Mouse (Mus musculus) heart, embryonic 13.5 days (tissue): ENCODE measurements around the gene Acin1. TPM values are rescaled to one million over a fixed set of nuclear protein-coding genes. Genes with fewer than 3 reads are reported as not detected.

ENCODE experiments used
- ATAC-seq: fragments of 200-750 bp; cut with Nextera tagmentation; 2 replicates; pipeline ENCODE4 v1.8.0; 2017; ENCODE audit warnings: moderate TSS enrichment; ENCODE audit not compliant: insufficient number of reproducible peaks, low FRiP score, low TSS enrichment; ENCODE audit errors: extremely low read depth
- H3K27ac ChIP-seq: fragments of 300-500 bp; sonication (generic); replicated peaks from 2 replicates; pipeline ENCODE4 v1.5.1; 2015; ENCODE audit warnings: moderate library complexity, mild to moderate bottlenecking, inconsistent platforms
- H3K27me3 ChIP-seq: fragments of 300-500 bp; sonication (generic); replicated peaks from 2 replicates; pipeline ENCODE4 v1.6.1; 2015; ENCODE audit warnings: mild to moderate bottlenecking, inconsistent platforms
- H3K36me3 ChIP-seq: fragments of 300-500 bp; sonication (generic); 2 replicates; pipeline ENCODE4 v1.6.1; 2015; ENCODE audit warnings: mild to moderate bottlenecking, inconsistent platforms
- H3K4me1 ChIP-seq: fragments of 300-500 bp; sonication (generic); 2 replicates; pipeline ENCODE4 v1.6.1; 2015; ENCODE audit warnings: inconsistent platforms
- H3K4me2 ChIP-seq: fragments of 300-500 bp; sonication (generic); 2 replicates; pipeline ENCODE4 v1.6.1; 2015; ENCODE audit warnings: inconsistent platforms, mild to moderate bottlenecking, moderate library complexity
- H3K4me3 ChIP-seq: fragments of 300-500 bp; sonication (generic); 2 replicates; pipeline ENCODE4 v1.5.1; 2015; ENCODE audit warnings: moderate library complexity, mild to moderate bottlenecking, inconsistent platforms
- H3K9ac ChIP-seq: fragments of 300-500 bp; sonication (generic); 2 replicates; pipeline ENCODE4 v1.6.1; 2015; ENCODE audit warnings: inconsistent platforms, mild to moderate bottlenecking, moderate library complexity
- H3K9me3 ChIP-seq: fragments of 300-500 bp; sonication (generic); 2 replicates; pipeline ENCODE4 v1.6.1; 2016; ENCODE audit warnings: inconsistent platforms
- WGBS: fragments of 180-500 bp; shearing (Covaris S2); methylation state at CpG from one replicate; pipeline ENCODE4 v1.1.7; 2015; ENCODE audit warnings: mixed read lengths; 5-methylcytosine and 5-hydroxymethylcytosine counted together
- polyA plus RNA-seq: library from polyadenylated mRNA; unstranded; fragments of >200 nt; fragmentation: Nextera tagmentation; extraction: Ambion mirVana; gene quantifications from 2 replicates; pipeline ENCODE4 v1.2.1, GENCODE M21; 2015

Gene Acin1
- polyA plus RNA-seq, 1 experiment from 2014 or later = 81.2 TPM

DNA sequence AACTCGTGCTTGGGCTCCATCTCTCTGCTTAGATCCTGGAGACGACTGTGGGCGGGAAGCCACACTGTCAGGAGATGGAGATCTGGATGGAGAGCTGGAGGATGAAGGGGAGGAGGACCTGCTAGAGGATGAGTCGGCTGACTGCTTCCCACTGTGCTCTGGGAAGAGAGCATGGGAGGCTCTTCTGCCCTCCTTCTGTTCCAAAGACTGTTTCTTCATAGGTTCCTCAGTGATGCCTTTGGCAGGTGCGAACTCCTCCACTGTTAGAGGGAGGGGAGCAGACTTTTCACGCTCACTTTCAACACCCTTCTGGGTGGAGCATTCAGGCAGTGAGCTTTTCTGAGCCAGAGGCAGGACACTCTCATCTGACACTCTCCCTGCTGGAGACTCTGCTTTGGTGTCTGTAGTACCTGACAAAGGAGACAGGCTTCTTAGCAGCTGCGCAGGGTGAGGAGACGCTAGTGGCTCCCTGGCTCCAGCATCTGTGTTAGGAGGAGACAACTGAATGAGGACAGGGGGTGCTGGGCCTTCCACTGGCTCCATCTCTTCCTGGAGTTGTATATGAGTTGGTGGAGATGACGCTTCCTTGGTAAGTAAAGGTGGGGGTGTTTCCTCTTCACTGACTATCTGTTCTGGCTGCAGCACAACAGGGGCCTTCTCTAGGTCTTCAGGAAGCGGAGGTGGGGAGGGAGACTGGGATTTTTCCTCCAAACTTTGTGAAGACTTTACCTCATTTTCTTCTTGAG, 22.1 kb downstream of the Acin1 start:
- H3K27me3 ChIP-seq = no peaks in the 10 kb centered on the region
- WGBS = 87% methylated on average over 10 of the region's 10 CpGs
- H3K4me1 ChIP-seq = no peaks in the 10 kb centered on the region
- no peak overlapping the region for H3K4me3 ChIP-seq
- no peak overlapping the region for H3K4me2 ChIP-seq
- ATAC-seq = no peak
- H3K9me3 ChIP-seq = no peaks in the 10 kb centered on the region
- H3K36me3 ChIP-seq = peaks cover 97% of the 10 kb centered on the region
- H3K27ac ChIP-seq = no peak overlapping the region
- no peak overlapping the region for H3K9ac ChIP-seq

DNA sequence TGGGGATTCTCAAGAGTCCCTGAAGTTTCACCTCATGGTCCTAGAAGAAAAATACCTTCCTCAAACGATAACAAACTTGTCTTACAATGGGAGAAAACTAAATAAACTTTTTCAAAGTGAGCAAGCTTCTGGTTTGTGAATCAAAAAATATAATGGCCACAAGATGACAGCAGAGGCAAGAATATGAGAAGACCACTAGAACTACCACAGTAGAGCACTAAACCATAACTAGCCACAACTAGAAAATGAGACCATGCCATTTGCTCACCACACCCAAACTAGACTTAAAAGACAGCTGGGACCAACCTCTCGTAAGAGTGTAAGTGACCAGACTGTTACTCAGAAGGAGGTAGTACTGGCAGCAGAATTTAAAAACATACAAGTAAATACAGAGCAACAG, 26.7 kb downstream of the Acin1 start:
- H3K4me3 ChIP-seq = no peak overlapping the region
- H3K27me3 ChIP-seq = no peaks in the 10 kb centered on the region
- H3K9me3 ChIP-seq = no peaks in the 10 kb centered on the region
- H3K27ac ChIP-seq = no peak overlapping the region
- no peaks in the 10 kb centered on the region for H3K4me1 ChIP-seq
- 83% methylated on average over 2 of the region's 2 CpGs for WGBS
- no peak overlapping the region for H3K4me2 ChIP-seq
- H3K36me3 ChIP-seq = peaks cover 100% of the 10 kb centered on the region
- H3K9ac ChIP-seq = no peak overlapping the region
- no peak for ATAC-seq

DNA sequence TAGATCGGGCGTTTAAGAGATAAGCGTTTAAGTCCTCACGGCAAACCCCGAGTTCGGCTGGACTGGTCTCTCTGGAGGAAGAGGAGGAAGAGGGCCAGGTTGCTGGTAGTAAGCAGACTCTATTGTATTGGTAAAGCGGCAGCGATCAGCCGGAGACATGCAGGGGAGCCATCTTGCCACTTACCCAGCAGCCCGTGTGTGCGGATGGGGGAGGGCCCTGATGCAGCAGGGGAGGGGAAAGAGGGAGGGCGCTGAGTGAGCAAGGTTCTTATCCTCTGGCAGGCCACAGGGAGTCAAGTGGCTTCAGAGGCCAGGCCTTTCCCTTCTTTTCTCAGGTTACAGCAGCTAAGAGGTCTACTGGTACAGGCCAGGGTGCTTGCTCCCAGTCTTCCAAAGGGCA, 33.2 kb downstream of the Acin1 start:
- Histone ChIP-seq H3K4me2 (peak overlapping the region; percentile 91), H3K4me3 (peak overlapping the region; percentile 77), H3K36me3 (peaks cover 75% of the 10 kb centered on the region), H3K4me1 (peaks cover 43% of the 10 kb centered on the region), H3K9me3 (no peaks in the 10 kb centered on the region), H3K9ac (peak overlapping the region; percentile 93), H3K27ac (peak overlapping the region; percentile 89), H3K27me3 (no peaks in the 10 kb centered on the region)
- ATAC-seq = peak; percentile 84
- WGBS = 4% methylated on average over 12 of the region's 12 CpGs

DNA sequence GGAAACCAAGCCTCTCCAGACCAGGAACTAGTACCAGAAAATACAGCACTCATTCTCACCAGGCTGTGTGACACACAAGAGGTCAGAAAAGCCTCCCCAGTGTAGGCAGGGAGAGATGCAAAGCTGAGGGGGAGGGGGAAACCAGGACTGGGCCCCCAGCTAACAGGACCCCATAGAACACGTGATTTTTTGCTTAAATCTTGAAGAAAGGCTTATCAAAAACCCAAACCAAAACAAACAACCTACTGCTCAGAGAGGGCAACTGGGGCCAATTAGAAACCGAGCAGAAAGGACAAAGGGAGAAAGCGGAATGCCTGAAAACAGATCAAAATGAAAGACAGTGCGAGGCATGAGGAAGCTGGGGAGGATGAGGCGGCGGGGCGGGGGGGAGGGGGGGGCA, 33.9 kb downstream of the Acin1 start:
- H3K4me3 ChIP-seq = peak overlapping the region; percentile 77
- H3K27ac ChIP-seq = peak overlapping the region; percentile 89
- H3K4me2 ChIP-seq = peak overlapping the region; percentile 91
- H3K9ac ChIP-seq = peak overlapping the region; percentile 93
- H3K4me1 ChIP-seq = peaks cover 43% of the 10 kb centered on the region
- ATAC-seq = no peak
- H3K36me3 ChIP-seq = peaks cover 75% of the 10 kb centered on the region
- no peaks in the 10 kb centered on the region for H3K9me3 ChIP-seq
- H3K27me3 ChIP-seq = no peaks in the 10 kb centered on the region
- WGBS = 0% methylated on average over 7 of the region's 7 CpGs

DNA sequence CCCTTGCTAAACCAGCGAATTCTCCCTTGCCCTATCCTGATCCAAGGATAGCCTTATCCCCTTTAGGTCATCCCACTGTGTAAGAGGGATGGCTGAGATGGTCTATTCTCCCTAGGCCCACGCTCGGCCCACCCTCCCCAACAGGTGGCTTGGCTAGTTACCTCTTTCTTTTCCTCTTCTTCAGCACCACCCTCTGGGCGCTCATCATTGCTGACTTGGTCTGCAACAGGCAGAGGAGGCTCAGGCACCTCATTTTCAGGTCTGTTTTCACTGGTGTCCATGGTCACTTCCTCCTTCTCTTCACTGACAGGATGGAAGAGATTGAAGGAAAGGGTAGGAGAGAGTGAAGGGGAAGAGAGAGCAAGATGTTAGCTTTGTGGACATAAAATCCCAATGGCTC, 35.2 kb downstream of the Acin1 start:
- H3K9ac ChIP-seq = peak overlapping the region; percentile 42
- no peaks in the 10 kb centered on the region for H3K27me3 ChIP-seq
- H3K36me3 ChIP-seq = peaks cover 75% of the 10 kb centered on the region
- ATAC-seq = no peak
- peaks cover 43% of the 10 kb centered on the region for H3K4me1 ChIP-seq
- H3K4me3 ChIP-seq = peak overlapping the region; percentile 77; the same call in 1 of the 2 replicates
- H3K4me2 ChIP-seq = peak overlapping the region; percentile 91; the same call in 1 of the 2 replicates
- 59% methylated on average over 4 of the region's 4 CpGs for WGBS
- H3K9me3 ChIP-seq = no peaks in the 10 kb centered on the region
- peak overlapping the region; percentile 38 for H3K27ac ChIP-seq

DNA sequence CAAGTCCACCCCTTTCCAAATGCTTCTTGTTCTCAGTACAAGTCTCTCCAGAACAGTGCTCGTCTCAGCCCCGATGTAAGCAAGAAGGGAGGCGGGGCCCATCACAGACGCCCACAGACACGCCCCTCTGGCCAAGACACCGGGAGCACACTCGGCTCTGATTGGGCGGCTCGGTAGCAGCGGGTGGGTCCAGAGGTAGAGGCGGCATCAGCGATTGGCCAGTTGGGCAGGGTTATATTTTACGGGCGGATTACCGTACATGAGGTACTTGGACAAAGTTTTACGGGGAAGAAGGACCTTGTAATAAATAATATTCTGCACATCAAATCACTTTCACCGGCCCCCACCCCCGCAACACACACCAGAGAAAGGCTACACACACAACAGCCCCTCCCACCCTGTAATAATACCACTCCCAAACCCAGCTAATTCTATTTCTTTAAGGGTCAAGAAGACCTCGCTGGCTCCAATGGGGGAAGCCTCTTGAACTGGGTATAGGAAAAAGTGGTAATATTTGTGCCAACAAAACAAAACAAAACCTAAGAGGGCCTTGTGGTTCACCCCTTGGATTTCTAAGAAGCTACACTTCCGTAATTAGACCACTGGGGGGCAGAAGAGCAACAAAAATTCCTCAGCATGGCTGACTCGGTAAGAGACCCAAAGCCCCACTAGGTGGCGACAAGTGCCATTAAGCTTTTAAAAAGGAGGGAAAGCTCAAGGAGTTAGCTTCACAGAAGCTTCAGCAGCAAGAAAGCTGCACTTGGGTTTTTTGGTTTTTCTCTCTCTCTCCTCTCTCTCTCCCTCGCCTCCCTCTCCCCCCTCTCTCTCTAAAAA, 35.9 kb downstream of the Acin1 start:
- Histone ChIP-seq H3K27ac (peak overlapping the region; percentile 38; the same call in 1 of the 2 replicates), H3K4me3 (no peak overlapping the region), H3K9me3 (no peaks in the 10 kb centered on the region), H3K4me2 (no peak overlapping the region), H3K36me3 (peaks cover 75% of the 10 kb centered on the region), H3K9ac (peak overlapping the region; percentile 42; the same call in 1 of the 2 replicates), H3K27me3 (no peaks in the 10 kb centered on the region), H3K4me1 (peaks cover 43% of the 10 kb centered on the region)
- 60% methylated on average over 23 of the region's 23 CpGs for WGBS
- ATAC-seq = no peak

DNA sequence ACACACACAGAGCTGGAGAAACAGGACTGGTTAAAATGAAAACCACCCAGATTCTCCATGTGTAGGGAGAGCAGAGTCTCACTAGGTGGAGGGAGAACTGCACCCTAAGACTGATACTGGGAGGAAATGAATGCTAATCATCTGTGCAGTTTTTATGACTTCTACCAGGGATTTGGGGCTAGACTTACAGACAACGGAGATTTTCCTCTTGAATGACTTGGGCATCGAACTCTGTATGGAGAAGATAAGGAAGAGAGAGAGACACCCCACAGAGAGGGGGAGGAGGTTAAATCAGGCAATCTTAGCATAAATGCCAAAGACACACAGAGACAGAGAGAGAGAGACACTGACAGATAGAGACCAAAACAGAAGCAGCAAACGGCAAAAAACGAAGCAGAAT, 38.8 kb downstream of the Acin1 start:
- H3K27ac ChIP-seq = no peak overlapping the region
- H3K9me3 ChIP-seq = no peaks in the 10 kb centered on the region
- peaks cover 87% of the 10 kb centered on the region for H3K36me3 ChIP-seq
- no peak overlapping the region for H3K4me2 ChIP-seq
- ATAC-seq = no peak
- no peak overlapping the region for H3K9ac ChIP-seq
- peaks cover 32% of the 10 kb centered on the region for H3K4me1 ChIP-seq
- no peak overlapping the region for H3K4me3 ChIP-seq
- H3K27me3 ChIP-seq = no peaks in the 10 kb centered on the region
- WGBS = 72% methylated on average over 4 of the region's 4 CpGs

DNA sequence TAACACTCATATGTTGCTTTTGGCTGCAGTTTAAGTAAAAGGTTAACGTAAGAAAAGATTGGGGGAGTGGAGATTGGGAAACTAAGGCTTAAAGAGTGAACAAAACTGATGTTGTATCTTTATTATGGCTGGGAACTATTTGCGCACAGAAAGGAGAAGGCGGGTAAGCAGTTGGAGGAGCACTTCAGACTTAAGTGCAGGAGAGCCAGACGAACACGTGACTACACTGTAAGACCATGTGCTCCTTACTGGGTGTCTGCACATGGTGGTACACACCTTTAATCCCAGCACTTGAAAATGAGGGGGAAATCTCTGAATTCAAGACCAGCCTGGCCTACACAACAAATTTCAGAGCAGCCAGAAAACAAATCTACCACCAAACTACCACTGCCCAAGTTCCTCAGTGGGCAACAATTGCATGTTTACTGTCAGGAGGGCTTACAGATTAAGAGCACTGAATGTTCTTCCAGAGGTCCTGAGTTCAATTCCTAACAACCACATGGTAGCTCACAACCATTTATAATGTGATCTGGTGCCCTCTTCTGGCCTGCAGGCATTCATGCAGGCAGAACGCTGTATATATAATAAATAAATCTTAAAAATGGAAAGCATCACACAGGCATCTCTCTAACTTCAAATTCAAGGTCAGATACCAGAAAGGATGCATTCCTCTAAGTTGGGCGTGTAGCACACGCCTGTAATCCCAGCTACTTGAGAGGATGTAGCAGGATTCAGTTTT, 39.7 kb downstream of the Acin1 start:
- Histone ChIP-seq H3K4me1 (peaks cover 24% of the 10 kb centered on the region), H3K27me3 (no peaks in the 10 kb centered on the region), H3K27ac (no peak overlapping the region), H3K4me3 (no peak overlapping the region), H3K4me2 (no peak overlapping the region), H3K36me3 (peaks cover 95% of the 10 kb centered on the region), H3K9me3 (no peaks in the 10 kb centered on the region), H3K9ac (no peak overlapping the region)
- WGBS = 91% methylated on average over 8 of the region's 8 CpGs
- no peak for ATAC-seq

DNA sequence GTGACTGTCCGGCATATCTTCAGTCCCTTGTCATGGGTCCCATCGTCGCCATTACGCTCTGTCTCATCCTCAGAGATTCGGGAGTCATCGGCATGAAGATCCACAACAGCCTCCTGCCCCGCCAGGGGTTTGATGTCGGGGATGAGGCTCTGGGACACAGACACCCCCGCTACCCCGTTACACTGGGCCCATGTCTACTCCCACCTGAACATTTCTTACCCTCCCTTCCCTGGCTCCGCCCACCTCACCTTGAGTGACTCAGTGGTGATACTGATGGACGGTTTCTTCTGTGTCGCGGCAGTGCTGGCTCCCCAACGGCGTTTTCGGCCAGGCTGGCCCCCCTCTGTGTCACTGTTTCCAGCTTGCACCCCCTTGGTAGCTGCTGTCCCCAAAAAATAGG, 40.3 kb downstream of the Acin1 start:
- peaks cover 91% of the 10 kb centered on the region for H3K36me3 ChIP-seq
- H3K9ac ChIP-seq = no peak overlapping the region

DNA sequence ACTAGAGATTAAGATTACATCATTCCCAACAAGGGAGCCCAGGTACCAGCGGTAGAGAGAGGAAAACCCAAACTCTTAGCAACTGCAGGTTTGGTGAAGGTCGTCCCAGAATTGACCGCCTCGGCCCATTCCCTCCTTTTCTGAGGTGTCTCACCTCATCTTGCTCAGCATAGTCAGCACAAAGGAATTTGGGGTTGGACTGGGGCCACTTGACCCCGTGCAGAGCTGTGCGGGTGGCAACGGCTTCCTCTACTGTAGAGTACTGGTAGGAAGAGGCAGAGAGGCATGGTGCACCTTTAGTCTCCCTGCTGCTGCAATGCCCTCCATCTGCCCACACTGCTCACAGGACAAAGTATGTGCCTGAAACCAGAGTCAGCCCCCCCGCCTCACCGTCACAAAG, 42.4 kb downstream of the Acin1 start:
- 75% methylated on average over 9 of the region's 9 CpGs for WGBS
- no peak overlapping the region for H3K4me3 ChIP-seq
- peaks cover 71% of the 10 kb centered on the region for H3K36me3 ChIP-seq
- H3K9me3 ChIP-seq = no peaks in the 10 kb centered on the region
- peaks cover 20% of the 10 kb centered on the region for H3K4me1 ChIP-seq
- H3K27me3 ChIP-seq = peaks cover 2% of the 10 kb centered on the region; the same call in 1 of the 2 replicates
- no peak overlapping the region for H3K9ac ChIP-seq
- no peak overlapping the region for H3K27ac ChIP-seq
- no peak overlapping the region for H3K4me2 ChIP-seq
- no peak for ATAC-seq

More for the DNA sequence above, 40.3 kb downstream of the Acin1 start:
- H3K4me3 ChIP-seq = no peak overlapping the region
- peaks cover 18% of the 10 kb centered on the region for H3K4me1 ChIP-seq
- no peak overlapping the region for H3K4me2 ChIP-seq
- H3K9me3 ChIP-seq = no peaks in the 10 kb centered on the region
- WGBS = 94% methylated on average over 17 of the region's 17 CpGs
- no peak for ATAC-seq
- H3K27ac ChIP-seq = no peak overlapping the region
- no peaks in the 10 kb centered on the region for H3K27me3 ChIP-seq

DNA sequence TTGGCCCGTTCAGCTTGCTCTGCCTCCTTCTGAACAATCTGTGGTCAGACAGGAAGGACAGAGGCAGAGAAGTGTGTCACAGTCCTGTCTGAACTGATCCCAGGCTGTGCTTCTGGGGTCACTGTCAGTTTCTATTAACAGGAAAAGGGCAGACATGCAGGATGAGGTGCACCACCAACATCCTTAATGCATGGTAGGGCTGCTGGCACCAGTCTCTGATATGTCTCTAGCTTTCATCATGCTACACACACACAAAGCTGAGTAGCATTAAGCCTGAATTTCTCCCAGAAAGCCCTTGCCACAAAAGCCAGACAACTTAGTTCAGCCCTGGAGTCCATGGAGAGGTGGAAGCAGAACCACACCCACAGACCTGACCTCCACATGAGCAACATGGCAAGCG, 43.7 kb downstream of the Acin1 start:
- Histone ChIP-seq H3K9me3 (no peaks in the 10 kb centered on the region), H3K36me3 (peaks cover 69% of the 10 kb centered on the region), H3K27ac (no peak overlapping the region), H3K4me1 (peaks cover 17% of the 10 kb centered on the region), H3K4me2 (no peak overlapping the region), H3K27me3 (peaks cover 3% of the 10 kb centered on the region; the same call in 1 of the 2 replicates), H3K9ac (no peak overlapping the region), H3K4me3 (no peak overlapping the region)
- ATAC-seq = no peak
- WGBS = 85% methylated on average over 2 of the region's 2 CpGs
